Mouse (Mus musculus): Measurements from ENCODE around the gene Arhgef12.

GRCm38 (mm10) chr9:43000070-43000469 lies 107.0 kb downstream of the Arhgef12 start:
- TF ChIP-seq POLR2A (IDR thresholded peaks at IDR 0.05; ENCODE audit: borderline replicate concordance, control insufficient read depth, low read depth, low read length): no peak
- TF ChIP-seq CTCF (IDR thresholded peaks at IDR 0.05; ENCODE audit: control insufficient read depth, insufficient read depth, low read length): no peak

All from bone marrow, adult 2 months (tissue).